Mouse (Mus musculus): ENCODE measurements at regions not wholly inside any gene's neighbourhood (a gene's known extent, or its start where the extent isn't known, plus 50 kb on each side); places are given as distances from the start of the nearest gene placed in this dataset.

- Histone ChIP-seq H3K27me3 (ENCODE audit: control insufficient read depth, insufficient read depth, low read length) (no peaks in the 10 kb centered on the region), H3K36me3 (ENCODE audit: control insufficient read depth, insufficient read depth, low read length) (no peaks in the 10 kb centered on the region), H3K9ac (ENCODE audit: low read length) (no peak overlapping the region), H3K27ac (ENCODE audit: low read depth, low read length) (no peak overlapping the region), H3K4me3 (ENCODE audit: low read depth, low read length) (no peak overlapping the region), H3K4me1 (ENCODE audit: control insufficient read depth, insufficient read depth, low read length) (no peaks in the 10 kb centered on the region), H3K9me3 (ENCODE audit: control insufficient read depth, low read length) (no peaks in the 10 kb centered on the region), H3K4me2 (no peak overlapping the region)
- WGBS = 70% methylated on average over 2 of the region's 2 CpGs
- DNase-seq (ENCODE audit: low spot score, missing footprints) = no peak
- no peak for ATAC-seq (ENCODE audit: low FRiP score)
Measured at GRCm38 (mm10) chr3:64898610-64899009, 54.0 kb upstream of the Vmn2r7 start.

- Histone ChIP-seq H3K27ac (ENCODE audit: low read depth, low read length) (no peak overlapping the region), H3K4me1 (ENCODE audit: control insufficient read depth, insufficient read depth, low read length) (no peaks in the 10 kb centered on the region), H3K9ac (ENCODE audit: low read length) (no peak overlapping the region), H3K36me3 (ENCODE audit: control insufficient read depth, insufficient read depth, low read length) (no peaks in the 10 kb centered on the region), H3K4me2 (no peak overlapping the region), H3K9me3 (ENCODE audit: control insufficient read depth, low read length) (no peaks in the 10 kb centered on the region), H3K4me3 (ENCODE audit: low read depth, low read length) (no peak overlapping the region), H3K27me3 (ENCODE audit: control insufficient read depth, insufficient read depth, low read length) (no peaks in the 10 kb centered on the region)
- ATAC-seq (ENCODE audit: low FRiP score) = no peak
- 65% methylated on average over 2 of the region's 2 CpGs for WGBS
- no peak for DNase-seq (ENCODE audit: low spot score, missing footprints)
Measured at GRCm38 (mm10) chr3:64901317-64901892, 56.8 kb upstream of the Vmn2r7 start.

GRCm38 (mm10) chr3:64949307-64949706 is 104.7 kb upstream of the Vmn2r7 start:
- ATAC-seq (ENCODE audit: low FRiP score) (0 out of 2 replicates have a peak, but pooled peaks have one; percentile 35), DNase-seq (ENCODE audit: low spot score, missing footprints) (peak; percentile 89)
- Histone ChIP-seq H3K27ac (ENCODE audit: low read depth, low read length) (no peak overlapping the region), H3K4me3 (ENCODE audit: low read depth, low read length) (peak overlapping the region; percentile 11), H3K36me3 (ENCODE audit: control insufficient read depth, insufficient read depth, low read length) (no peaks in the 10 kb centered on the region), H3K9ac (ENCODE audit: low read length) (0 out of 2 replicates have a peak overlapping the region, but pooled peaks have one; percentile 16), H3K4me2 (peak overlapping the region; percentile 53), H3K27me3 (ENCODE audit: control insufficient read depth, insufficient read depth, low read length) (no peaks in the 10 kb centered on the region), H3K9me3 (ENCODE audit: control insufficient read depth, low read length) (no peaks in the 10 kb centered on the region), H3K4me1 (ENCODE audit: control insufficient read depth, insufficient read depth, low read length) (no peaks in the 10 kb centered on the region)
- 14% methylated on average over 16 of the region's 16 CpGs for WGBS

GRCm38 (mm10) chr3:64964667-64965415 is 120.3 kb upstream of the Vmn2r7 start:
- 89% methylated on average over 5 of the region's 5 CpGs for WGBS
- no peak for ATAC-seq (ENCODE audit: low FRiP score)
- Histone ChIP-seq H3K9me3 (ENCODE audit: control insufficient read depth, low read length) (no peaks in the 10 kb centered on the region), H3K4me2 (no peak overlapping the region), H3K36me3 (ENCODE audit: control insufficient read depth, insufficient read depth, low read length) (no peaks in the 10 kb centered on the region), H3K27ac (ENCODE audit: low read depth, low read length) (no peak overlapping the region), H3K4me1 (ENCODE audit: control insufficient read depth, insufficient read depth, low read length) (no peaks in the 10 kb centered on the region), H3K27me3 (ENCODE audit: control insufficient read depth, insufficient read depth, low read length) (no peaks in the 10 kb centered on the region), H3K9ac (ENCODE audit: low read length) (no peak overlapping the region), H3K4me3 (ENCODE audit: low read depth, low read length) (no peak overlapping the region)
- DNase-seq (ENCODE audit: low spot score, missing footprints) = no peak

GRCm38 (mm10) chr3:64965416-64965980 is 120.9 kb upstream of the Vmn2r7 start:
- Histone ChIP-seq H3K36me3 (ENCODE audit: control insufficient read depth, insufficient read depth, low read length) (no peaks in the 10 kb centered on the region), H3K9ac (ENCODE audit: low read length) (no peak overlapping the region), H3K9me3 (ENCODE audit: control insufficient read depth, low read length) (no peaks in the 10 kb centered on the region), H3K4me1 (ENCODE audit: control insufficient read depth, insufficient read depth, low read length) (no peaks in the 10 kb centered on the region), H3K27me3 (ENCODE audit: control insufficient read depth, insufficient read depth, low read length) (no peaks in the 10 kb centered on the region), H3K4me2 (no peak overlapping the region), H3K4me3 (ENCODE audit: low read depth, low read length) (no peak overlapping the region), H3K27ac (ENCODE audit: low read depth, low read length) (no peak overlapping the region)
- DNase-seq (ENCODE audit: low spot score, missing footprints) = no peak
- WGBS = 62% methylated on average over 6 of the region's 6 CpGs
- ATAC-seq (ENCODE audit: low FRiP score) = no peak

GRCm38 (mm10) chr3:64968275-64968674 is 123.7 kb upstream of the Vmn2r7 start:
- H3K9ac ChIP-seq (ENCODE audit: low read length) = no peak overlapping the region
- WGBS = 62% methylated on average over 3 of the region's 3 CpGs
- no peaks in the 10 kb centered on the region for H3K36me3 ChIP-seq (ENCODE audit: control insufficient read depth, insufficient read depth, low read length)
- ATAC-seq (ENCODE audit: low FRiP score) (no peak), DNase-seq (ENCODE audit: low spot score, missing footprints) (no peak)
- no peaks in the 10 kb centered on the region for H3K4me1 ChIP-seq (ENCODE audit: control insufficient read depth, insufficient read depth, low read length)
- H3K4me3 ChIP-seq (ENCODE audit: low read depth, low read length) = no peak overlapping the region
- no peaks in the 10 kb centered on the region for H3K27me3 ChIP-seq (ENCODE audit: control insufficient read depth, insufficient read depth, low read length)
- H3K4me2 ChIP-seq = no peak overlapping the region
- H3K9me3 ChIP-seq (ENCODE audit: control insufficient read depth, low read length) = no peaks in the 10 kb centered on the region
- H3K27ac ChIP-seq (ENCODE audit: low read depth, low read length) = no peak overlapping the region

GRCm38 (mm10) chr3:64984369-64984768 is 124.8 kb upstream of the Kcnab1 start:
- 69% methylated on average over 2 of the region's 2 CpGs for WGBS
- Histone ChIP-seq H3K4me1 (ENCODE audit: control insufficient read depth, insufficient read depth, low read length) (no peaks in the 10 kb centered on the region), H3K27ac (ENCODE audit: low read depth, low read length) (no peak overlapping the region), H3K9me3 (ENCODE audit: control insufficient read depth, low read length) (no peaks in the 10 kb centered on the region), H3K4me3 (ENCODE audit: low read depth, low read length) (no peak overlapping the region), H3K27me3 (ENCODE audit: control insufficient read depth, insufficient read depth, low read length) (no peaks in the 10 kb centered on the region), H3K4me2 (no peak overlapping the region), H3K9ac (ENCODE audit: low read length) (no peak overlapping the region), H3K36me3 (ENCODE audit: control insufficient read depth, insufficient read depth, low read length) (no peaks in the 10 kb centered on the region)
- DNase-seq (ENCODE audit: low spot score, missing footprints) = peak; percentile 75
- ATAC-seq (ENCODE audit: low FRiP score) = no peak

- 88% methylated on average over 1 of the region's 1 CpGs for WGBS
- ATAC-seq (ENCODE audit: low FRiP score) (no peak), DNase-seq (ENCODE audit: low spot score, missing footprints) (peak; percentile 75)
- Histone ChIP-seq H3K9ac (ENCODE audit: low read length) (no peak overlapping the region), H3K27me3 (ENCODE audit: control insufficient read depth, insufficient read depth, low read length) (no peaks in the 10 kb centered on the region), H3K9me3 (ENCODE audit: control insufficient read depth, low read length) (no peaks in the 10 kb centered on the region), H3K4me2 (no peak overlapping the region), H3K4me1 (ENCODE audit: control insufficient read depth, insufficient read depth, low read length) (no peaks in the 10 kb centered on the region), H3K27ac (ENCODE audit: low read depth, low read length) (no peak overlapping the region), H3K4me3 (ENCODE audit: low read depth, low read length) (no peak overlapping the region), H3K36me3 (ENCODE audit: control insufficient read depth, insufficient read depth, low read length) (no peaks in the 10 kb centered on the region)
Measured at GRCm38 (mm10) chr3:64987665-64988064, 121.5 kb upstream of the Kcnab1 start.

GRCm38 (mm10) chr3:64996451-64996850 is 112.7 kb upstream of the Kcnab1 start:
- Histone ChIP-seq H3K4me2 (no peak overlapping the region), H3K4me1 (ENCODE audit: control insufficient read depth, insufficient read depth, low read length) (no peaks in the 10 kb centered on the region), H3K4me3 (ENCODE audit: low read depth, low read length) (no peak overlapping the region), H3K27ac (ENCODE audit: low read depth, low read length) (no peak overlapping the region), H3K9ac (ENCODE audit: low read length) (no peak overlapping the region), H3K36me3 (ENCODE audit: control insufficient read depth, insufficient read depth, low read length) (no peaks in the 10 kb centered on the region), H3K9me3 (ENCODE audit: control insufficient read depth, low read length) (no peaks in the 10 kb centered on the region), H3K27me3 (ENCODE audit: control insufficient read depth, insufficient read depth, low read length) (no peaks in the 10 kb centered on the region)
- 72% methylated on average over 4 of the region's 4 CpGs for WGBS
- DNase-seq (ENCODE audit: low spot score, missing footprints) (peak; percentile 76), ATAC-seq (ENCODE audit: low FRiP score) (no peak)
